In genomic region chr2:158170394-158170793, GRCm38 (mm10) we compare ENCODE assay signal across 16 mouse cellular contexts. TPM values are rescaled to one million over a fixed set of nuclear protein-coding genes. Genes with fewer than 3 reads are reported as not detected.
"Had no signal": no experiment of that assay in that cellular context is flagged by ENCODE, and none has a peak within 500 bp of the region (broad histone marks: within the 10 kb centered on the region; RNA-seq: fewer than 3 reads in every experiment).

No protein-coding gene starts in this region.

- H3K27me3 ChIP-seq: midbrain, embryonic 13.5 days; neural tube, embryonic 13.5 days had no signal

- H3K9me3 ChIP-seq: liver, embryonic 13.5 days; midbrain, embryonic 10.5 days; neural tube, embryonic 13.5 days had no signal

- H3K4me3 ChIP-seq: liver, embryonic 13.5 days; megakaryocyte, embryonic 14.5 days; midbrain, embryonic 10.5 days; midbrain, embryonic 13.5 days; myocyte; neural tube, embryonic 13.5 days had no signal

- H3K36me3 ChIP-seq: liver, embryonic 13.5 days; midbrain, embryonic 10.5 days; midbrain, embryonic 13.5 days; neural tube, embryonic 13.5 days had no signal

- DNase-seq: kidney, adult 9 months; kidney, postnatal 14 days; kidney, postnatal 4 days; liver, embryonic 13.5 days; lung, adult 2 months; lung, postnatal 36 days; retina, postnatal 1 day; thymus, adult 18-20 months; thymus, postnatal 36 days had no signal

- H3K4me1 ChIP-seq: midbrain, embryonic 13.5 days had no signal

- H3K27ac ChIP-seq: liver, embryonic 13.5 days; midbrain, embryonic 10.5 days; midbrain, embryonic 13.5 days; neural tube, embryonic 13.5 days had no signal

RNA-seq across cellular contexts. Expression of gene D630003M21Rik, which starts 58.6 kb away (rescaled TPM):
- total RNA-seq: monocyte, adult 5-6 weeks; neutrophil, adult 5-6 weeks had no signal
